In the genomic region with DNA sequence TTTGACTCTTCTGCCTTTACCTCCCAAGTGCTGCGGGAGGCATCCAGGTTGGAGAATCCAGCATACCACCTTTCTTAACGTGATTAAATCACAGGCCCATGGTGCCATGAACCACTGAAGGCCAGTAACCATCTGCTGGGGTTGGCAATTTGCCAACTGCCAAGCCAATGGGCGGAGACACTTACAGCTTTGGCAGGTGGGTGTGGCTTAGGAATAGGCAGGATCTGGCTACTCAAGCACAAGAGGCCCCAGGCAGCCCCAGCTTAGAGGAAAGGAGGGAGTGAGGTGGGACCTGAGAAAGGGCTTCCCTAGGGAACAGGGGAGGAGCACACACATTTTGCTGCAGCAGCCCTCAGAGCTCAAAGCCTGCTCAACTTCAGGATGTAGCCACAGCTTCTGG, we compare ENCODE assay signal across 8 mouse cellular contexts. TPM values are rescaled to one million over a fixed set of nuclear protein-coding genes. Genes with fewer than 3 reads are reported as not detected.
DNase-seq lines count a peak whose midpoint lies in the region; ATAC-seq and TF ChIP-seq lines count a peak whose summit lies in the region.

No protein-coding gene starts in this region.

- H3K4me3 ChIP-seq in hindbrain, postnatal 0 days (ENCODE audit: low read length): no peak overlapping the region

- TF ChIP-seq CTCF in hindbrain, postnatal 0 days (IDR thresholded peaks at IDR 0.05; ENCODE audit: low read depth): no peak

- H3K9ac ChIP-seq in hindbrain, postnatal 0 days (replicated peaks; ENCODE audit: low read length): no peak overlapping the region

- peak; percentile 19 for DNase-seq in embryo, embryonic 10.5 days (ENCODE audit: low spot score)
- DNase-seq in embryo, embryonic 10 days (ENCODE audit: low spot score): no peak
- peak; percentile 76 for DNase-seq in 416B (ENCODE audit: low read depth)
- peak; percentile 81 for DNase-seq in cerebellum, adult 8-10 months
- peak; percentile 84 for DNase-seq in hindbrain, postnatal 0 days (ENCODE audit: low spot score)
- peak; percentile 68 for DNase-seq in lung, postnatal 36 days
- DNase-seq in urinary bladder, adult 2 months (ENCODE audit: low spot score): no peak
- DNase-seq in left cerebral cortex, adult 8-10 months (ENCODE audit: low spot score in 2 of 2): no peak

- H3K4me2 ChIP-seq in hindbrain, postnatal 0 days (ENCODE audit: low read depth, low read length): no peak overlapping the region

- no peaks in the 10 kb centered on the region for H3K27me3 ChIP-seq in hindbrain, postnatal 0 days (ENCODE audit: insufficient read depth, low read length)

- peak overlapping the region; percentile 49; the same call in 1 of the 2 replicates for H3K27ac ChIP-seq in hindbrain, postnatal 0 days

- H3K4me1 ChIP-seq in hindbrain, postnatal 0 days (ENCODE audit: insufficient read depth, low read length): 0 out of 2 replicates have a peak, but pooled peaks cover 10% of the 10 kb centered on the region

- no peak for ATAC-seq in hindbrain, postnatal 0 days

- peaks cover 58% of the 10 kb centered on the region for H3K36me3 ChIP-seq in hindbrain, postnatal 0 days (ENCODE audit: insufficient read depth, low read length)

- 31% methylated on average over 3 of the region's 3 CpGs for WGBS in hindbrain, postnatal 0 days

- H3K9me3 ChIP-seq in hindbrain, postnatal 0 days (ENCODE audit: low read length): no peaks in the 10 kb centered on the region

RNA-seq across cellular contexts. Expression of a gene that starts 11.7 kb away (rescaled TPM):
- total RNA-seq in hindbrain, postnatal 0 days (2014; rRNA removed): 369 and 391 TPM in 2 replicates
- 897 and 981 TPM in 2 replicates for polyA plus RNA-seq in hindbrain, postnatal 0 days (2015; fragmentation: Nextera tagmentation; extraction: Ambion mirVana)
- 883 and 983 TPM in 2 replicates for polyA plus RNA-seq in urinary bladder, adult 2 months (2012; rRNA removed)
- total RNA-seq in left cerebral cortex, adult 8-10 months (2022): 100 to 1,000 TPM; 332 to 408 (median 366) TPM

RNA-seq across cellular contexts. Expression of a gene that starts 15.1 kb away (rescaled TPM):
- 132 TPM in 2 replicates for total RNA-seq in hindbrain, postnatal 0 days (2014; rRNA removed)
- 36.2 and 36.4 TPM in 2 replicates for polyA plus RNA-seq in hindbrain, postnatal 0 days (2015; fragmentation: Nextera tagmentation; extraction: Ambion mirVana)
- polyA plus RNA-seq in urinary bladder, adult 2 months (2012; rRNA removed): 29.7 and 35.4 TPM in 2 replicates
- total RNA-seq in left cerebral cortex, adult 8-10 months (2022): 10 to 100 TPM; 27.7 to 32.6 (median 31.4) TPM

RNA-seq across cellular contexts. Expression of a gene that starts 19.0 kb away (rescaled TPM):
- total RNA-seq in hindbrain, postnatal 0 days (2014; rRNA removed): 48.2 and 50.4 TPM in 2 replicates
- 166 and 175 TPM in 2 replicates for polyA plus RNA-seq in hindbrain, postnatal 0 days (2015; fragmentation: Nextera tagmentation; extraction: Ambion mirVana)
- 112 and 119 TPM in 2 replicates for polyA plus RNA-seq in urinary bladder, adult 2 months (2012; rRNA removed)
- total RNA-seq in left cerebral cortex, adult 8-10 months (2022): 100 to 1,000 TPM; 146 to 152 (median 149) TPM

RNA-seq across cellular contexts. Expression of a gene that starts 30.9 kb away (rescaled TPM):
- 129 and 145 TPM in 2 replicates for total RNA-seq in hindbrain, postnatal 0 days (2014; rRNA removed)
- polyA plus RNA-seq in hindbrain, postnatal 0 days (2015; fragmentation: Nextera tagmentation; extraction: Ambion mirVana): 11.6 and 14.2 TPM in 2 replicates
- polyA plus RNA-seq in urinary bladder, adult 2 months (2012; rRNA removed): 11.2 and 11.5 TPM in 2 replicates
- 10 to 100 TPM; 18.9 to 20.3 (median 19.6) TPM for total RNA-seq in left cerebral cortex, adult 8-10 months (2022)

Comparison
In these comparisons a context has a peak if more than half of its experiments do, and no peak if none do; other contexts are left out.
1. DNase-seq: peak in embryo, embryonic 10.5 days (single experiment), 416B (single experiment), cerebellum, adult 8-10 months (single experiment), hindbrain, postnatal 0 days (single experiment) and lung, postnatal 36 days (single experiment); none in embryo, embryonic 10 days (single experiment), urinary bladder, adult 2 months (single experiment) and left cerebral cortex, adult 8-10 months (0 of 2).